Mouse (Mus musculus) neutrophil, adult 59 days (primary cell): ENCODE data around the gene Lce1j. TPM values are rescaled to one million over a fixed set of nuclear protein-coding genes. Genes with fewer than 3 reads are reported as not detected.

ENCODE experiments used
- total RNA-seq, 2 experiments: library from RNA; stranded (reverse); gene quantifications; 1 replicate in 1 of 2; 2 replicates in 1 of 2; pipeline ENCODE4 v1.2.4; 2023

Gene Lce1j
- total RNA-seq, result not detected

DNA sequence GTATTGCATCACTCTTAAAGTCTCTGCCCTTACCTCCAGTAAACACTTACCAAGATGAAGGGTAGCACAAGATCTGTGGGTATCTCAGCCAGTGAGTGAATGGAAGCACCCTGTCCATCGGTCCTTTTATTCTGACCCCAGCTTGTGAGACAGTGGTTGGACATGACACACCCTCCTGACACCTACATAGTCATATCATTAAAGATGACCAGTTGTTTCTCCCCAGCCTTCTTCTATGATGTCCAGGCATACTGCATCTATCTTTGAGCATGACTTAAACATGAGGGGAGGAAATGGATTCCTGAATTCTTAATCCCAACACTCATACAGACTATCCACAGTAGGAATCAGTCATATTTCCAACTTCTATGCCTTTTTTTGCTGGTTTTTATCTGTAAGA, at the start of gene Lce1j:
TSS of gene Lce1j (minus strand) at position 101 of the 400 bp plus-strand sequence.

GRCm38 (mm10) chr3:92827108-92827507, 36.8 kb upstream of the Lce1j start, which contains the start of gene Kprp:
TSS of gene Kprp (minus strand) at chr3:92827247.

DNA sequence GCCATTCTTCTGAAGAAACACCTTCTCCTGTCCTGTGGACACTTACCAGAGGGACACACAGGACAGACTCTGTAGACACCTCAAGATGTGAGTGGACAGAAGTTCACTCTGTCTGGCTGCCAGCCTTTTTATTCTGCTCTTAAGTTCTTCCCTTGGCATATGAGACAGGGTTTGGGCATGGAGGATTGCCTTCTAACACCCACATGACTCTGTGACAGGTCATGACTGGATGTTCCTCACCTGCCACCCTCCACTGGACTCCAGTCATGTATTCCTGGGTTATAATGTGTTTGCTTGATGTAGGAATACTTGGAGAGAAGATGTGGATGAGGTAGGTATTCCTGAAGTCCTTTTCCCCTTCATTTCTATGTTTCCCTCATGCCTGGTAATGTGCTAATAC, 17.5 kb upstream of the Lce1j start, which contains the start of gene Lce1k:
TSS of gene Lce1k (minus strand) at position 101 of the 400 bp plus-strand sequence.

DNA sequence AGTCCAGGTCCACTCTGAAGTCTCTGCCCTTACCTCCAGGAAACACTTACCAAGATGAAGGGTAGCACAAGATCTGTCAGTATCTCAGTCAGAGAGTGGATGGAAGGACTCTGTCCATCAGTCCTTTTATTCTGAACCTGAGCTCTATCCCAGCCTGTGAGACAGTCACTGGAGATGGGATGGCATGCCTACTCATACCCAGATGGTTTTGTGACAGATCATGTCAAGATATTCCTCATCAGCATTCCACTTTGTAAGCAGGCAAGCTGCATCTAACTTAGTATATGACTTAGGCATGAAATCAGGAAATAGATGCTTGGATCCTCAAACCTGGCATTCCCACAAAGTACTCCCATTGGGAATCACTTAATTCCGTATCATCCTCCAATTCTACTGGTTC, 11.5 kb downstream of the Lce1j start, which contains the start of gene Lce1i:
TSS of gene Lce1i (minus strand) at position 101 of the 400 bp plus-strand sequence.

GRCm38 (mm10) chr3:92764965-92765364, 25.3 kb downstream of the Lce1j start, which contains the start of gene Lce1h:
TSS of gene Lce1h (minus strand) at chr3:92765065.

DNA sequence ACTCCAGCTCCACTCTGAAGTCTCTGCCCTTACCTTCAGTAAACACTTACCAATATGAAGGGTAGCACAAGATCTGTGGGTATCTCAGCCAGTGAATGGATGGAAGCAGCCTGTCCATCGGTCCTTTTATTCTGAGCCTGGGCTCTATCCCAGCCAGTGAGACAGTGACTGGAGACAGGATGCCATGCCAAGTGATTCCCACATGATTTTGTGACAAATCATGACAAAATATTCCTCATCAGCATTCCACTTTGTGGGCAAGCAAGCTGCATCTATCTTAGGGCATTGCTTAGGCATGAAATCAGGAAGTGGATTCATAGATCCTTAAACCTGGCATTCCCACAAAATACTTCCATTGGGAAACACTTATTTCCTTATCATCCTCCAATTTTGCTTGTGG, 38.1 kb downstream of the Lce1j start, which contains the start of gene Lce1g:
TSS of gene Lce1g (minus strand) at position 101 of the 400 bp plus-strand sequence.

DNA sequence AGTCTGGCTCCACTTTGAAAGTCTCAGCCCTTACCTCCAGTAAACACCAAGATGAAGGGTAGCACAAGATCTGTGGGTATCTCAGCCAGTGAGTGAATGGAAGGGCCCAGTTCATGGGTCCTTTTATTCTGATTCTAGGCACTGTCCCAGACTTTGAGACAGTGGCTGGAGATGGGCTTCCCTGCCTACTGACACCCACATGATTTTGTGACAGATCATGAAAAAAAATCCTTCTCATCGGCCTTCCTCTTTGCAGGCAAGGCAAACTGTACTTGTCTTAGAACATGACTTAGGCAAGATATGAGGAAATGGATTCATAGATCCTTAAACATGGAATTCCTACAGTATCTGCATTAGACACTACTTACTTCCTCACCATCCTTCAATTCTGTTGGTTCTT, 51.3 kb downstream of the Lce1j start, which contains the start of gene Gm38119:
TSS of gene Gm38119 (minus strand) at position 101 of the 400 bp plus-strand sequence.

Other genes with a start within 250 kb of the Lce1j start
- gene Ivl, start 216.8 kb downstream of the Lce1j start, total RNA-seq, result not detected
- gene Smcp, start 201.5 kb downstream of the Lce1j start, total RNA-seq, result not detected
- not detected for gene 2210017I01Rik, start 183.0 kb downstream of the Lce1j start, total RNA-seq
- not detected for gene Lce6a, start 168.9 kb downstream of the Lce1j start, total RNA-seq
- not detected for gene Lce1a1, start 142.2 kb downstream of the Lce1j start, total RNA-seq
- gene Lce1b, start 133.6 kb downstream of the Lce1j start, total RNA-seq, result not detected
- not detected for gene Lce1a2, start 120.2 kb downstream of the Lce1j start, total RNA-seq
- gene Lce1c, start 111.3 kb downstream of the Lce1j start, total RNA-seq, result not detected
- gene Lce1d, start 103.3 kb downstream of the Lce1j start, total RNA-seq, result not detected
- not detected for gene Lce1e, start 81.4 kb downstream of the Lce1j start, total RNA-seq
- gene Lce1f, start 70.2 kb downstream of the Lce1j start, total RNA-seq, result not detected
- not detected for gene Gm38119, start 51.4 kb downstream of the Lce1j start, total RNA-seq
- gene Lce1g, start 38.2 kb downstream of the Lce1j start, total RNA-seq, result not detected
- not detected for gene Lce1h, start 25.4 kb downstream of the Lce1j start, total RNA-seq
- not detected for gene Lce1i, start 11.6 kb downstream of the Lce1j start, total RNA-seq
- gene Lce1k, start 17.4 kb upstream of the Lce1j start, total RNA-seq, result not detected
- gene Kprp, start 36.7 kb upstream of the Lce1j start, total RNA-seq, result not detected
- gene Lce1l, start 60.8 kb upstream of the Lce1j start, total RNA-seq, result not detected
- not detected for gene 2310050C09Rik, start 79.7 kb upstream of the Lce1j start, total RNA-seq
- not detected for gene Lce3a, start 135.7 kb upstream of the Lce1j start, total RNA-seq
- not detected for gene Lce3b, start 142.5 kb upstream of the Lce1j start, total RNA-seq
- not detected for gene Lce3c, start 154.0 kb upstream of the Lce1j start, total RNA-seq
- not detected for gene Lce3d, start 166.9 kb upstream of the Lce1j start, total RNA-seq
- not detected for gene Lce3e, start 176.5 kb upstream of the Lce1j start, total RNA-seq
- gene Lce3f, start 201.7 kb upstream of the Lce1j start, total RNA-seq, result not detected
- gene Crct1, start 225.2 kb upstream of the Lce1j start, total RNA-seq, result not detected
- not detected for gene Lce1m, start 228.5 kb upstream of the Lce1j start, total RNA-seq